Mouse (Mus musculus) thymus, adult 2 months (tissue): Measurements from ENCODE around the gene St13.

Experiments used
- CTCF ChIP-seq: fragments of 200-500 bp; IDR thresholded peaks from 2 replicates; pipeline ENCODE4 v1.5.1; 2012; ENCODE audit warnings: mild to moderate bottlenecking, control low read depth, low read length, moderate library complexity, borderline replicate concordance; ENCODE audit not compliant: control insufficient read depth, poor library complexity, insufficient read depth; ENCODE audit errors: extremely low read depth
- POLR2A ChIP-seq: fragments of 200-500 bp; IDR thresholded peaks from 2 replicates; pipeline ENCODE4 v1.6.1; 2012; ENCODE audit warnings: mild to moderate bottlenecking, low read length, control low read depth, moderate library complexity; ENCODE audit not compliant: control insufficient read depth, poor library complexity, insufficient read depth; ENCODE audit errors: extremely low read depth

DNA sequence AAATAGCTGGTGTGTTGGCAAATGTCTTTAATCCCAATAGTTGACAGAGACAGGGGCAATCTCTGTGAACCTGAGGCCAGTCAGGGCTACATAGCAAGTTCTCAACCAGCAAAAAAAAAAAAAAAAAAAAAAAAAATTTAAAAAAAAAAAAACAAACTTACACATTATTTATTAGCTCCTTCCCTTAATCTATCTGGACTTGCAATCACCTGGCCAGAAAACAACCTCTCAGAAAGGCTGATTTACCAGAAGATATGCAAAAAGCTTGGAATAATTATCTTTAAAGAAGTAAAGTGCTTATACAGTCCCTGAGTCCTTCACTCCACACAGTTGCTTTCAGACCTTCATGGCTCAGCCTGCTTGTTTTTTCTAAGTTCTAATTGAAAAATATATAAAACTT is 1.7 kb downstream of the St13 start:
- TF ChIP-seq CTCF (no peak), POLR2A (no peak)
